Mouse (Mus musculus) mouse embryonic stem cell (cell line): ENCODE results near the gene Zc3h12d.

Experiments
- in situ Hi-C, 2 experiments: fragments of 300-500 bp; cut with MboI; formaldehyde crosslinking; loops; 1 replicate in 1 of 2; 3 replicates in 1 of 2; pipeline ENCODE4 v1.14.3; 2019 to 2020; ENCODE audit warnings: low sequenced_read_pairs in 2 of 2, low pct_unique_long_range_greater_than_20kb in 1 of 2, mixed read lengths in 1 of 2; ENCODE audit not compliant: unreplicated experiment in 1 of 2

The Zc3h12d gene

DNA sequence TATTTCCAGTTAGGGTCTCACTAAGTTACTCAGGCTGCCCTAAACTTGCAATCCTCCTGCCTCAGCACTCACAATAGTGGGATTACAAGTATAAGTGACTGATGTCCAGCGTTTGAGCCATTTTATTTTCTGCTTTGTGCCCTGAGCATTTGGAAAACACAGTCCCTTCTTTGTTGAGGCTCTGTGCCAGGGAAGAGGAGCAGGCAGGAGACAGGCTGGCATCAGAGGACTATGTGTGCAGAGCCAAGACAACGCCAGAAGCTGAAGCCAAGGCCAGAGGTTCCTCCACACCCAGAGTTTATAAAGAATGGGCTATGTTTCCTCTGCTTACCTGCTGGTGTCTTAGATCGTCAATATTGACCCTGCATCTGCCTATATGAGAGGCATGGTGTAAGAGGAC lies 32.5 kb downstream of the Zc3h12d start:
- in situ Hi-C loops: no loop called here

DNA sequence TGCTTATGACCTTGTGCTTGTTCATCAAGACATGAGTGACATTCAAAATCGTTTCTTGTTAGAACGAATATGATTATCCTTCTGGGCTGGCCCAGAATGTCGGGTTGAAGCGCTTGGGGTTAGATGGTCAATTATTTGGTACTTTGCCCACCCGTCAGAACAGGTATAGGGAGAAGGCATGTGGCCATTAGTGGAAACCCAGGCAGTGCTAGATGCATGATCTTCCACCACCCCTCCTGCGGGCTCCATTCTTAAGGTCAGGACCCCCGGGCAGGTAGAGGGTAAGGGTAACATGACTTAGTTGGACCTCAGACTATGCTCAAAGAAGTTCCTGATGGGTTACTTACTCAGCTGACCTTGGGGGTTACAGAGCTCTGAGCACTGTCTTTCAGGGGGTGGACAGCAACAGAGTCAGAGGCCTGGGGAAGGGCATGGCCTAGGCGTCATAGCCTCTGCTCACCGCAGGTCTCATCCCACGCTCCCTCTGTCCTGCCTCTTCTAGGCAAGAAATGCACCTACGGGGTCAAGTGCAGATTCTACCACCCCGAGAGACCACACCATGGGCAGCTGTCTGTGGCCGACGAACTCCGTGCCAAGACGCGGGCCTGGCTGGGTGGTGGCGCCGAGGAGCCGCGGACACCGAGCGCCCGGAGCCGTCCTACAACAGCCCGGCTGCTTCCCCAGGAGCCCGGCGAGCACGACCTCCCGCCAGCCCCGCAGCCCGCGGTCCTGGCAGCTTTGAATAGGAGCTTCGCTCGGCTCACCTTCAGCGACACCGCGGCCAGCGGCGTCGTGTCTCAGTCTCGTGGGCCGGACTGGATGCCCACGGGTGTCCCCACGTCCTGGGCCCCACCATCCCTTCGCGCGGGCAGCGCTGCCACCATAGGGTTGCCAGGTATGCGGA lies 34.7 kb downstream of the Zc3h12d start:
- in situ Hi-C loops: no loop called here

DNA sequence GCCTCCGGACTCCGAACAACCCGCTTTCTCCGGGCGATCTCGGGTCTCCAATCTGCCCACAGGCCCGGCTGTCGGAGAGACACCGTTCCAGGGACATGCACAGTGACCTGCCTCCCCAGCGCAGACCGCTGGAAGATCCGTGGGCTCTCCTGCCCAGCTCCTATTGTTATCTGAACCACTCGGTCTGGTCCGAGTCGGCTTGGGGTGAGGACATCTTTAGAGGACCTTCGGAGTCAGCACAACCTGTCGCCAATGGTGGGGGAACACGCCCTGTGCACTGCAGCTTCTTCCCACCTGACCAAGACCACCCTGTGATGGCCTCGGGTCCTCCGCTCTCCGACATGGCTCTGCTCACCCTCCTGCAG lies 35.4 kb downstream of the Zc3h12d start:
- in situ Hi-C loops: no loop called here

DNA sequence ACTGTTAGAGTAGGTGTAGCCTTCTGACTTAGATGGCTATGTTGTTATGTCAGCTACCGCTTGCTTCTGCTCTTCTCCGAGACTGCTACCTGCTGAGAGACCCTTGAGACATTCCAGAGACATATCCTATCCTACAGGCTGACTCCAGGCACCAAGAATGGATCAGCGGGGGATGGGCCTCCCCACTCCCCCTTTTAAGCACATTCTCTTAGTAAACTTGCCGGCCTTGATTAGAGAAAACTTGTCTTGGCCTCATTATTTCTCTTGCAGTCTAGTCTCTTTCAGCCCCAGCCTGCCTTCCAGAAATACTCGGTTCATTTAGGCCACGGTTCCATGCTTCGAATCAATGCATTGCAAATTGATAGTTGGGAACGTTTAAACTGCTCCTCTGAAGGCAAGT lies 37.5 kb downstream of the Zc3h12d start:
- in situ Hi-C loops: no loop called here

DNA sequence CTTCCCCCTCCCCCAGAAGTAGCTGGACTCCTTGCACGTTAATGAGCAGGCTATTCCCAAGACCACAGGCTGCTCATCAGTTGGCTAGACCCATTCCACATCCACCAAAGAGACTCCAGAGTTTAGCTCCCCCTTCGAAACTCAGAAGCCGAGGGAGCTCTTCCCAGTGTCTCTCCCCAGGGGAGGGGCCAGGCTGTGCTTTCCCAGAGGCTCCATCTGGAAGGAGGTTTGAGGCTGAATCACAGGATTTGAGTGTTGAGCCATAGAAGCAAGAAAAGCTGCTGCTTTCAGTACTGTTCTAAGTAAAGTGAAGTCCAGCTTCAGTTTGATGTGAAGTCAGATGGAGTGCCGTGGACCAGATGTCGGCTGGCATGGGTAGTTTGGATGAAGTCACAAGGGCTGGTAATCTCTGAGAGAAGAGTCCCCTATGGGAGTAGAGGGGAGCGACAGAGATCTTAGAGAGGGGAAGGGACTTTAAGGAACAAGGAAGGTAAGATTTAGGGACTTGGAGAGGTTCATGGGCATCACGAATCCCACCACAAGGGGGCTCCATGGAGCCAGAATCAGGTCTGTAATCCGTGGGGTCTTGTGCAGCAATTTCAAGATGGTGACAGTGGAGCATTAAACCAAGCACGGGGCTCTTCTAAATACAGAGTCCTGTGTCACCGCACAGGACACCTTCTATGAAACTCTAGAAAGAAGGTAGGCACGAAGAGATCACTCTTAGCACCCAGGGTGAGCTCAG lies 38.5 kb downstream of the Zc3h12d start:
- in situ Hi-C loops: no loop called here

DNA sequence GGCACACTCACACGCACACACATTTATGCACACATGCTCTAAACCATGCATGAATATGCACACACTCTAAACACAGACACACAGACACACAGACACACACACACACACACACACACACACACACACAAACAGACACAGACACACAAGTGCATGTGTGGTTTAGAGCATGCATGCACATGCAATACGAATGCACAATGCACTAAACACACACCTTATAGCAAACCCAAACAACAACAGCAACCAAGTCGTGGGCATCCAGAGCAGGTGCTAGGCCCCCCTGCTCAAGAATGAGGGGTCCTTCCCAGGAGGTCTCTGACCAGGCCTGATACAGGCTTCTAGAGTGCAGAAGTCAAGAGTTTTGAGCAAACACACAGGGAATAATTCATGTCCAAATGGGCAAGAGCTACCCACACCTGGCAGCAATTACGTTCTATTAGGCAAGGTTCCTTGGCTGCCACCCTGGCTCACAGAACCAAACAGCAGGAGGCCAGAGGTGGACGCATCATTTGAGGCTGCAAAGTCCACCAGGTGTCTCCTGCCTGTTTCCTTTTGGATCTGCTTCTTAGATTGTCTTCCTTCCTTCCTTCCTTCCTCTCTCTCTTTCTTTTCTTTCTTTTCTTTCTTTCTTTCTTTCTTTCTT lies 39.2 kb downstream of the Zc3h12d start:
- in situ Hi-C loops: no loop called here

DNA sequence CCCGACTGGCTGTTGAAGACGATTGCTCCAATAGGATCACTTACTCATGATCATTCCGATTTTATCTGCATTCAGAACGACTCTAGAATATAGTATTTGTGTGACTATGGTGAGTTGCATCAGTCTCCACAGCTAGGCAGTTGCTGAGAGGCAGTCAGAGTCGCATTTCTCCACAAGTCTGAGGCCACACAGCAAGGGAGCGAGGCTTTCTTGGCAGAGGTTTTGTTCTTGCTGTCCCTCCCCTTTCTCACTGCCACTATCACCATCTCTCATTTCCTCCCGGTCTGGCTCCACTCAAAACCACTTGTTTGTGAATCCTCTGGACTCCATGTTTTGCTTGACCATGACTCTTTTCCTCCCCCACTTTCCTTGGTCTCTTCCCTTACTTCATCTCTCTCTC lies 41.9 kb downstream of the Zc3h12d start:
- in situ Hi-C loops: no loop called here

DNA sequence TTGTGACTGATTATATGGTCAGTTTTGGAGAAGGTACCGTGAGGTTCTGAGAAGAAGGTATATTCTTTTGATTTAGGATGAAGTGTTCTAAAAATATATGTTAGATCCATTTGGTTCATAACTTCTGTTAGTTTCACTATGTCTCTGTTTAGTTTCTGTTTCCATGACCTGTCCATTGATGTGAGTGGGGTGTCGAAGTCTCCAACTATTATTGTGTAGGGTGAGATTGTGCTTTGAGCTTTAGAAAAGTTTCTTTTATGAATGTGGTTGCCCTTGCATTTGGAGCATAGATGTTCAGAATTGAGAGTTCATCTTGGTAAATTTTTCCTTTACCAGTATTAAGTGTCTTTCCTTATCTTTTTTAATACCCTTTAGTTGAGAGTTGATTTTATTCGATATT lies 48.0 kb downstream of the Zc3h12d start:
- in situ Hi-C loops: loop anchor here (5.0 to 10.0 kb wide), 3 partner anchors 315 to 362 kb away; no protein-coding TSS in a partner anchor

DNA sequence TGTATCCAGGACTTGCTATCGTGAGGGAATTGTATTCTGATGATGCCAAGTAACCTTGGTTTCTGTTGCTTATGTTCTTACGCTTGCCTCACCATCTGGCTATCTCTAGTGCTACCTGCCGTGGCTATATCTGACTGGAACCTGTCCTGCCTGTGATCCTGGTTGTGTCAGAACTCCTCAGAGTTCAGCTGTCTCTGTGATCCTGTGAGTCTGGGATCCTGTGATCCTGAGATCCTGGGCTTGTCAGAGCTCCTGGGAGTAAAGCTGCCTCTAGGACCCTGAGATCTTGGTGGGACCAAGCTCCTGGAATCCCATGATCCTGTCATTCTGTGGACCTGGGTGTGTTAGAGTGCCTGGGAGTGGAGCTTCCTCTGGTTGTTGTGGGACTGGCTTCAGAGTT lies 49.7 kb downstream of the Zc3h12d start:
- in situ Hi-C loops: loop anchor here (5.0 to 10.0 kb wide), 3 partner anchors 313 to 360 kb away; no protein-coding TSS in a partner anchor

DNA sequence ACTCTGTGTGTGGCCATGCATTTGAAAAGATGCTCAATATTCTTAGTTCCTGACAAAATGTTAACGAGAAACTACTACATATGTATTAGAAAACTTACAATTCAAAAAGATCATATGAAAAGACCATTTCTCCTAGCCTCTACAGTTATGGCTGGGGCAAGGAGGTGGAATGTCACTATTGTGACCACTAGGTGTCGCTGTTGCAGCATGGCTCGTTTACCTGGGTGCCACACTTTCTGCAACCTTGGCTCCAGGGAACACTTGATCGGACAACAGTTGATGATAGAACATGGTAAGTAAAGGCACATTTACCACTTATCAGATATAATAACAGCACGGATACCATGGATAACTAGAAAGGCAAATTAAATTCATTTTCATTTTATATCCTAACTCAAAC lies 51.3 kb downstream of the Zc3h12d start:
- in situ Hi-C loops: loop anchor here (5.0 to 10.0 kb wide), 3 partner anchors 311 to 359 kb away; no protein-coding TSS in a partner anchor

DNA sequence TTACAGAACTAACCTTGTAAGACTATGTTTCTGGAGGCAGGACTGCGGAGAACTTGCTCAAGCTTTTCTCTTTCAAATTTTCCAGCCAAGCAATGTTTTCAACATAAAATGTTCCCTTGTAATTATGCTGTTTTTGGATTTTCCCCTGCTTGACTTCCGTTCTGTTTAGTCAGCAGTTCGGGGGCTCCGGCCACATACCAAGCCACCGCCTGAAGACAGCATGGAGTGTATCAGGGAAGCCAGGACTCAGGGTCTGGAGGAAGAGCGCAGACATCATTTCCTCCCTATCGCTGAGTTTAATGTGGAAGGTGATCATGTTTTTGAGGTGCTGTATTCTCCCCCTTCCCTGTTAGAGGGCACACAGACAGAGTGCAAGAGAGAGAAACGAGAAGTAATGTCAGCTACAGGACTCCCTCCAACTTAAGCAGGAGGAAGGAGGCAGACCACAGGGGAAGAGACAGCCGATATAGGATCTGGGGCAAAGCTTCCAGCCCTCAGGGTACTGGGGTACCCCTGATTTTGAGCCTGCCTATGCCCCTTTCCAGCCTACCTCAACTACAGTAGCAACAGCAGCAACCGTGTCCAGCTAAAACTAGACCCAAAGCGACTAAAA lies 56.1 kb downstream of the Zc3h12d start:
- in situ Hi-C loops: loop anchor here (10.0 kb wide), 2 partner anchors 306 to 346 kb away; no protein-coding TSS in a partner anchor

DNA sequence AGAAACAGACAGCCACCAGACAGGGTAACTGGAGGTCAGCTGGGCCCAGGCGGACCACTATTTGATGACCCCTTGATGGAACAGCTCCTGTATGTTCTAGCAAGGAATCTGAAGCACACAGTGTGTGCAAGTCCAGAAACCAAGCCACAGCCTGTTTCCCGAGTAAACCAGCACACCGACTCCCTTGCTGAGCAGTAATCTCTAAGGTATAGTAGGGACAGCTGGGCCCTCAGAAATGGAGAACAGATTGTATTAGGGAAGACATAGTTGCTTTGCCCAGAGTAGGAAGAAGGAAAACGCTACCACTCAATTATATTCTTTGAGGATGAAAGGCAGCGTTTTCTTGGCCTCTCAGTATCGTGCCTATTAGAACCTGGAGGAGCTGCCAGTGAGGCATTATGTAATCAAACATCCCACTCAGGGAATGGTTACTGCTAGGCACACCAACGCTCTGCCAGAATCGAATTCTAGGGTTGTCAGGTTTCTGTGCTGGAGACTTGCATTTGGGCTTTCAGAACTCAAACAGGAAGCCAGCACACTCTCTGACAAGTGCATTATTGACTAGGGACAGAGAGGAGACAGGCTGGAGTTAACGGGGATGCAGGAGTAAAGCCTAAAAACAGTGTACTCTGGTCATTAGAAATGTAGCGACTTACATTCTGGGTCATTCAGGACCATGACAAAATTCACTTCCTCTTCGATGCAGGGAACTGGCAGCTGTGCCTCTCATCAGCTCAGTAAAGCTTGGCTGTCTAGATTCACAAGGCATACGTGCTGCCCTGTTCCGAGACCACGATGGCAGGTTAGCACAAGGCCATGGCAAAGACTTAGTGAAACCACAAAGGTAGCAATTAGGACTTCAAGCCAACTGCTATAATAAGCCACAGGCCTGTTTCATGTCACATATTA lies 68.7 kb downstream of the Zc3h12d start:
- in situ Hi-C loops: no loop called here

DNA sequence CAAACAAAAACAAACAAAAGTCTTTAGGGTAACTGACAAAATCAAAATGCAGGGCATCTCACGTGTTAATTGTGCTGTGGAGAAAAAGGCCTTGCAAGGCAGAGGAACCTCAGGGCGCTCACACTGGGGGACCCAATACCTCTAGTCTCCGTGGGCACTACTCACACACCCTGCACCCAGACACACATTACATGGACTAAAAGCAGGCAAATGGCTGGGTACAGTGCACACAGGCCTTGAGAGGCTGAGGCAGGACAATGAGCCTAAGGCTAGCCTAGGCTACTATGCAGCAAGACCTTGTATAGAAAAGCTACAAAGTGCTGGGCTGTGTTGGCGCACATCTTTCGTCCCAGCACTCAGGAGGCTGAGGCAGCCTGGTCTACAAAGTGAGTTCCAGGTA lies 71.9 kb downstream of the Zc3h12d start:
- in situ Hi-C loops: no loop called here

DNA sequence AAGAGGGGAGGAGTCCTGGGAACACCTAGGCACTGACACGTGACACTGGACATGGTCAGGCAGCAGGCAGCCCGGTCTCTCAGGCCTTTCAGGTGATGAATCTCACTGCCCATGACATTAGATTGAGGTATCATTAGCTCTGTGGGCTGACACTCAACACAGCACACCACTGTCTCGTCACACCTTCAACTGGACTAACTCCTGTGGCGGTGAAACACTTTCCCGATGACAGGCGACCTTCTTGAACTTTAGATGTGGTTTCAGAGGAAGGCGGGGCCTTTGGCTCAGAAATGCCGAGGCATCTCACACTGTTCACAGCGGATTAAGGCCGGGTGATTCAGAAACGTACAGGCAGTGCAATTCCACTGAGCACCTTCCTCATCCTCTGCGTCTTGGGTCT lies 74.9 kb downstream of the Zc3h12d start:
- in situ Hi-C loops: no loop called here

DNA sequence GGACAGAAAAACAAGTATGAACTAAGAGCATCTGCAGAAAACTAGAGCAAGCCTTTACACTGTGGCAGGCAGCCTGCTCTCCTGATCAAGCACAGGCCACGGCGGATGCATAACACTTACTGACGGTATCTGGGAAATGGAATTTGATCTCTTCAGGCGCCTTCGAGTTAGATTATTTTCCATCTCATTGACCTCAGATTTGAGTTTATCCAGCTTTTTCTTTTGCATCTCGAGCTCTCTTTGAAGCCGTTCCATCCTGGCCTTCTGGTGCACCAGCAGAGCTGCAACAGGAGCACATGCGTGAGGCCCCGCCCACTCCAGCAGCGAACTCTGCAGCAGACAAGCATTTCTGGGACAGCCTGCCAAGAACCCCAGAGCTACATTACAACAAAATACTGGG lies 79.0 kb downstream of the Zc3h12d start:
- in situ Hi-C loops: no loop called here
